Mouse (Mus musculus) kidney, adult 2 months (tissue): Measurements from ENCODE around the gene Eef1a1.

Experiments used
- CTCF ChIP-seq: fragments of 200-500 bp; conservative IDR thresholded peaks from 2 replicates; pipeline ENCODE4 v1.5.1; 2011; ENCODE audit warnings: low read depth, mild to moderate bottlenecking, control low read depth, low read length, moderate library complexity, mixed read lengths; ENCODE audit not compliant: insufficient read depth, insufficient read length
- POLR2A ChIP-seq: fragments of 200-500 bp; IDR thresholded peaks from one replicate; pipeline ENCODE4 v1.6.1; 2011; ENCODE audit warnings: low read depth, low read length, control low read depth

DNA sequence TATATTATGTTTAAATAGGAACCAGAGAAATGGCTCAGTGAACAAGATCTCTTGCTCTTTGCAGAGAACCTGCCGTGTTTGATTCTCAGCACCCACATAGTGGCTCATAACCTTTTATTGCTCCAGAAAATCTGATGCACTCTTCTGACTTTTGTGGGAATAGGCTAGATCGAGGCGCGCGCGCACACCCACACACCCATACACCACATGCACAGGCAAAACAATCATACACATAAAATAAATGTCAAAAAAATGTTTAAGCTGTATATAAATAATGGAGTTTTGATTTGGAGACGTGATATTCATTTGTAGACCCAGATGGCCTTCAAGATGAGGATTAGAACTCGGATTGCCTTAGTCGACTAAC is 41.4 kb downstream of the Eef1a1 start:
- TF ChIP-seq CTCF (no peak), POLR2A (no peak)
